Mouse (Mus musculus) G1E (cell line): ENCODE data around the gene Nyx. TPM values are rescaled to one million over a fixed set of nuclear protein-coding genes. Genes with fewer than 3 reads are reported as not detected.

Experiments
- ATAC-seq: 2 replicates; pipeline ENCODE4 v1.8.0; 2016; ENCODE audit warnings: mild to moderate bottlenecking; ENCODE audit not compliant: insufficient number of reproducible peaks, poor library complexity, low FRiP score, severe bottlenecking; ENCODE audit errors: extremely low read depth
- DNase-seq: peaks from one replicate; pipeline ENCODE4 v3.0.0; 2012; ENCODE audit warnings: low spot score
- H3K27me3 ChIP-seq: 2 replicates; pipeline ENCODE4 v1.6.1; 2012; ENCODE audit warnings: mild to moderate bottlenecking, low read length, inconsistent platforms; ENCODE audit not compliant: insufficient read depth
- H3K36me3 ChIP-seq: replicated peaks from 2 replicates; pipeline ENCODE3; 2012; ENCODE audit warnings: mild to moderate bottlenecking, inconsistent platforms
- H3K4me1 ChIP-seq: 2 replicates; pipeline ENCODE4 v1.6.1; 2012; ENCODE audit warnings: low read depth, low read length, inconsistent platforms, mixed read lengths; ENCODE audit not compliant: insufficient read depth
- H3K4me3 ChIP-seq: 2 replicates; pipeline ENCODE4 v1.5.1; 2012; ENCODE audit warnings: low read depth, mild to moderate bottlenecking, inconsistent platforms, low read length, moderate library complexity, mixed read lengths
- H3K9me3 ChIP-seq: replicated peaks from 2 replicates; pipeline ENCODE4 v1.6.1; 2012; ENCODE audit warnings: inconsistent platforms
- CTCF ChIP-seq: IDR thresholded peaks from 2 replicates; pipeline ENCODE4 v1.5.1; 2012; ENCODE audit warnings: low read depth, low read length, inconsistent platforms, mixed read lengths
- GATA1 ChIP-seq: IDR thresholded peaks from 2 replicates; pipeline ENCODE4 v1.6.1; 2012; ENCODE audit warnings: borderline replicate concordance, low read length, inconsistent platforms, mixed read lengths
- GATA2 ChIP-seq: IDR thresholded peaks from 2 replicates; pipeline ENCODE4 v1.6.1; 2012; ENCODE audit warnings: low read depth, low read length, inconsistent platforms, borderline replicate concordance
- POLR2AphosphoS5 ChIP-seq: IDR thresholded peaks from 2 replicates; pipeline ENCODE4 v1.6.1; 2012; ENCODE audit warnings: low read depth, low read length, inconsistent platforms; ENCODE audit not compliant: insufficient replicate concordance
- TAL1 ChIP-seq: conservative IDR thresholded peaks from 2 replicates; pipeline ENCODE4 v1.6.1; 2012; ENCODE audit warnings: low read depth, low read length, inconsistent platforms, mixed read lengths
- polyA plus RNA-seq: library from polyadenylated mRNA; stranded (reverse); fragments of >175 nt; gene quantifications from 2 replicates; pipeline ENCODE4 v1.2.3, GENCODE M21; 2012
- total RNA-seq, 2 experiments: library from RNA; stranded (forward) in 1 of 2; stranded (reverse) in 1 of 2; fragments of 200-1000 nt in 1 of 2; fragments of >200 nt in 1 of 2; fragmentation: Nextera tagmentation in 1 of 2; gene quantifications; 2 replicates each; pipeline ENCODE4 v1.2.3; 2014 to 2017

Gene Nyx
- total and polyA plus RNA-seq, 3 experiments, result 0.01 to 0.22 TPM; not detected in 1

GRCm38 (mm10) chrX:13520566-13520965 is 54.7 kb downstream of the Nyx start:
- ATAC-seq, result no peak
- Histone ChIP-seq H3K9me3 (no peaks in the 10 kb centered on the region), H3K36me3 (no peaks in the 10 kb centered on the region), H3K27me3 (peaks cover 2% of the 10 kb centered on the region; the same call in 1 of the 2 replicates), H3K4me3 (no peak overlapping the region), H3K4me1 (no peaks in the 10 kb centered on the region)
- no peak for DNase-seq
- TF ChIP-seq GATA2 (no peak), CTCF (no peak), TAL1 (no peak)

GRCm38 (mm10) chrX:13521288-13521687 is 55.4 kb downstream of the Nyx start:
- H3K27me3 ChIP-seq, result peaks cover 2% of the 10 kb centered on the region; the same call in 1 of the 2 replicates
- no peaks in the 10 kb centered on the region for H3K9me3 ChIP-seq
- H3K36me3 ChIP-seq, result no peaks in the 10 kb centered on the region
- no peak for ATAC-seq
- TF ChIP-seq POLR2AphosphoS5 (no peak), GATA2 (no peak), TAL1 (no peak), CTCF (no peak), GATA1 (no peak)
- no peak overlapping the region for H3K4me3 ChIP-seq
- no peak for DNase-seq
- H3K4me1 ChIP-seq, result no peaks in the 10 kb centered on the region

Other genes starting within 250 kb of the Nyx start
- 355 and 402 TPM in 2 replicates for gene Ddx3x, start 185.1 kb upstream of the Nyx start, total RNA-seq (2014; fragmentation: Nextera tagmentation)
- 382 and 436 TPM in 2 replicates for gene Ddx3x, start 185.1 kb upstream of the Nyx start, total RNA-seq (2017)
- 15.5 and 23.3 TPM in 2 replicates for gene Ddx3x, start 185.1 kb upstream of the Nyx start, polyA plus RNA-seq
- gene Gpr34, start 166.0 kb downstream of the Nyx start, total RNA-seq (2014; fragmentation: Nextera tagmentation), result 0.60 TPM in 1 of 2 replicates, not detected in the other
- 0.38 and 0.52 TPM in 2 replicates for gene Gpr34, start 166.0 kb downstream of the Nyx start, total RNA-seq (2017)
- not detected in 2 replicates for gene Gpr34, start 166.0 kb downstream of the Nyx start, polyA plus RNA-seq
- gene Gpr82, start 195.3 kb downstream of the Nyx start, total RNA-seq (2014; fragmentation: Nextera tagmentation), result not detected in 2 replicates
- gene Gpr82, start 195.3 kb downstream of the Nyx start, total RNA-seq (2017), result 0.11 TPM in 1 of 2 replicates, not detected in the other
- gene Gpr82, start 195.3 kb downstream of the Nyx start, polyA plus RNA-seq, result not detected in 2 replicates